Mouse (Mus musculus): ENCODE measurements around the gene Tnk1. TPM values are rescaled to one million over a fixed set of nuclear protein-coding genes. Genes with fewer than 3 reads are reported as not detected.

The Tnk1 gene
- total and polyA plus RNA-seq, 3 experiments, result 0.25 to 0.35 TPM; not detected in 1

GRCm38 (mm10) chr11:69804972-69805909, 53.3 kb downstream of the Tnk1 start, which contains the start of gene Tmem102:
Tmem102 (minus strand) TSS chr11:69805624.
- H3K4me3 ChIP-seq (ENCODE audit: control insufficient read depth in 1 of 2, insufficient read depth in 1 of 2, low read depth in 2 of 2, low read length in 2 of 2), result peak within 1 kb of the TSS; percentile 70 to 89
- DNase-seq (ENCODE audit: low read depth, low spot score), result no peak
- H3K4me1 ChIP-seq (ENCODE audit: control insufficient read depth in 1 of 2, insufficient read depth in 2 of 2, low read length in 2 of 2), result peaks cover 3 to 11% of the 10 kb centered on the region in 2 experiments; a peak in 3 of 4 replicates
- H3K9ac ChIP-seq (ENCODE audit: control insufficient read depth, low read depth, low read length, poor library complexity, severe bottlenecking), result peak within 1 kb of the TSS; percentile 78; the same call in 1 of the 2 replicates
- H3K9me3 ChIP-seq (replicated peaks; ENCODE audit: insufficient read depth, low read length), result no peaks in the 10 kb centered on the region
- peaks cover 0 to under 1% of the 10 kb centered on the region in 2 experiments; a peak in 2 of 4 replicates for H3K27me3 ChIP-seq (ENCODE audit: control insufficient read depth in 1 of 2, insufficient read depth in 2 of 2, low read length in 2 of 2)
- no peaks in the 10 kb centered on the region; a peak in 1 of 4 replicates for H3K36me3 ChIP-seq (ENCODE audit: control insufficient read depth in 1 of 2, insufficient read depth in 2 of 2, low read length in 2 of 2)
- TF ChIP-seq GABPA (IDR thresholded peaks at IDR 0.05; ENCODE audit: low read depth, low read length) (no peak), MYC (IDR thresholded peaks at IDR 0.05; ENCODE audit: low read depth, low read length) (no peak), ZMIZ1 (IDR thresholded peaks at IDR 0.05; ENCODE audit: low read depth, low read length) (no peak), USF2 (IDR thresholded peaks at IDR 0.05; ENCODE audit: borderline replicate concordance in 1 of 2, insufficient read depth in 1 of 2, low read depth in 1 of 2, low read length in 2 of 2) (no peak), KAT2A (conservative IDR thresholded peaks at IDR 0.05; ENCODE audit: low read depth, low read length) (no peak), ZC3H11A (IDR thresholded peaks at IDR 0.05; ENCODE audit: low read depth, low read length) (no peak), CTCF (IDR thresholded peaks at IDR 0.05 in 2 of 3, conservative IDR thresholded peaks at IDR 0.05 in 1 of 3; ENCODE audit: control insufficient read depth in 1 of 3, insufficient read depth in 1 of 3, low read depth in 2 of 3, low read length in 3 of 3, poor library complexity in 1 of 3, severe bottlenecking in 1 of 3) (peak in 1 of 3 experiments; percentile 16; a peak in 1 of 6 replicates), MXI1 (IDR thresholded peaks at IDR 0.05; ENCODE audit: low read depth, low read length) (no peak), E2F4 (IDR thresholded peaks at IDR 0.05; ENCODE audit: borderline replicate concordance, low read depth, low read length) (no peak), NRF1 (IDR thresholded peaks at IDR 0.05; ENCODE audit: insufficient read depth, low read depth, low read length, poor library complexity, severe bottlenecking) (no peak), GATA1 (IDR thresholded peaks at IDR 0.05; ENCODE audit: low read depth, low read length) (no peak), SMC3 (IDR thresholded peaks at IDR 0.05; ENCODE audit: low read depth, low read length) (no peak), RAD21 (IDR thresholded peaks at IDR 0.05; ENCODE audit: low read depth, low read length) (no peak), USF1 (IDR thresholded peaks at IDR 0.05; ENCODE audit: low read depth, low read length) (0 out of 2 replicates have a peak, but pooled peaks have one; percentile 34)
- H3K79me2 ChIP-seq (ENCODE audit: control insufficient read depth, insufficient read depth, low read length, poor library complexity), result peaks cover 8% of the 10 kb centered on the region; the same call in 1 of the 2 replicates
- no peak within 1 kb of the TSS for H3K27ac ChIP-seq (ENCODE audit: control insufficient read depth, low read depth, low read length)

GRCm38 (mm10) chr11:69804652-69804940, 53.9 kb downstream of the Tnk1 start:
- Histone ChIP-seq H3K36me3 (ENCODE audit: control insufficient read depth in 1 of 2, insufficient read depth in 2 of 2, low read length in 2 of 2) (peaks cover 0 to under 1% of the 10 kb centered on the region in 2 experiments; a peak in 2 of 4 replicates), H3K9ac (ENCODE audit: control insufficient read depth, low read depth, low read length, poor library complexity, severe bottlenecking) (peak overlapping the region; percentile 78; the same call in 1 of the 2 replicates), H3K9me3 (replicated peaks; ENCODE audit: insufficient read depth, low read length) (no peaks in the 10 kb centered on the region), H3K79me2 (ENCODE audit: control insufficient read depth, insufficient read depth, low read length, poor library complexity) (peaks cover 8% of the 10 kb centered on the region; the same call in 1 of the 2 replicates), H3K27ac (ENCODE audit: control insufficient read depth, low read depth, low read length) (no peak overlapping the region), H3K4me1 (ENCODE audit: control insufficient read depth in 1 of 2, insufficient read depth in 2 of 2, low read length in 2 of 2) (peaks cover 3 to 11% of the 10 kb centered on the region in 2 experiments; a peak in 3 of 4 replicates), H3K27me3 (ENCODE audit: control insufficient read depth in 1 of 2, insufficient read depth in 2 of 2, low read length in 2 of 2) (no peaks in the 10 kb centered on the region; a peak in 1 of 4 replicates), H3K4me3 (ENCODE audit: control insufficient read depth in 1 of 2, insufficient read depth in 1 of 2, low read depth in 2 of 2, low read length in 2 of 2) (peak overlapping the region; percentile 70 to 89)
- DNase-seq (ENCODE audit: low read depth, low spot score), result no peak
- TF ChIP-seq KAT2A (conservative IDR thresholded peaks at IDR 0.05; ENCODE audit: low read depth, low read length) (no peak), CHD1 (IDR thresholded peaks at IDR 0.05; ENCODE audit: low read depth, low read length) (no peak), MYC (IDR thresholded peaks at IDR 0.05; ENCODE audit: low read depth, low read length) (no peak), TBP (IDR thresholded peaks at IDR 0.05; ENCODE audit: low read depth, low read length) (no peak), E2F4 (IDR thresholded peaks at IDR 0.05; ENCODE audit: borderline replicate concordance, low read depth, low read length) (no peak), CTCF (IDR thresholded peaks at IDR 0.05 in 2 of 3, conservative IDR thresholded peaks at IDR 0.05 in 1 of 3; ENCODE audit: control insufficient read depth in 1 of 3, insufficient read depth in 1 of 3, low read depth in 2 of 3, low read length in 3 of 3, poor library complexity in 1 of 3, severe bottlenecking in 1 of 3) (no peak), RAD21 (IDR thresholded peaks at IDR 0.05; ENCODE audit: low read depth, low read length) (no peak), NELFE (IDR thresholded peaks at IDR 0.05; ENCODE audit: low read depth, low read length) (no peak; the same call in 1 of the 2 replicates), POLR2AphosphoS2 (IDR thresholded peaks at IDR 0.05; ENCODE audit: low read length) (no peak), JUND (IDR thresholded peaks at IDR 0.05; ENCODE audit: low read depth, low read length) (no peak), ZNF384 (IDR thresholded peaks at IDR 0.05; ENCODE audit: low read depth, low read length) (no peak), GATA1 (IDR thresholded peaks at IDR 0.05; ENCODE audit: low read depth, low read length) (no peak), SIN3A (IDR thresholded peaks at IDR 0.05; ENCODE audit: low read length) (no peak), RCOR1 (IDR thresholded peaks at IDR 0.05; ENCODE audit: low read depth, low read length) (no peak), POLR2A (IDR thresholded peaks at IDR 0.05; ENCODE audit: control insufficient read depth in 1 of 2, insufficient read depth in 1 of 2, low read depth in 1 of 2, low read length in 2 of 2, poor library complexity in 1 of 2) (no peak), ZMIZ1 (IDR thresholded peaks at IDR 0.05; ENCODE audit: low read depth, low read length) (no peak), POLR2AphosphoS5 (IDR thresholded peaks at IDR 0.05; ENCODE audit: borderline replicate concordance, low read depth, low read length) (no peak), USF1 (IDR thresholded peaks at IDR 0.05; ENCODE audit: low read depth, low read length) (no peak)

All from MEL (cell line).